Mouse (Mus musculus) ES-Bruce4 (cell line): ENCODE data around the gene Plpp2.

Source experiments
- CTCF ChIP-seq: IDR thresholded peaks from one replicate; pipeline ENCODE4 v1.8.1; 2011; ENCODE audit warnings: low read depth, low read length
- EP300 ChIP-seq: IDR thresholded peaks from 2 replicates; pipeline ENCODE4 v1.6.1; 2011; ENCODE audit warnings: low read depth, low read length; ENCODE audit not compliant: insufficient read depth
- POLR2A ChIP-seq: IDR thresholded peaks from one replicate; pipeline ENCODE4 v1.8.1; 2011; ENCODE audit warnings: low read length; ENCODE audit not compliant: insufficient read depth

GRCm38 (mm10) chr10:79539701-79540495 is 6.3 kb upstream of the Plpp2 start:
- TF ChIP-seq POLR2A = no peak
- no peak for TF ChIP-seq CTCF
- no peak for TF ChIP-seq EP300
